In genomic region chr1:129005899-129006298, GRCm38 (mm10) we compare ENCODE assay signal across 16 mouse cellular contexts.
DNase-seq lines count a peak whose midpoint lies in the region; ATAC-seq lines count a peak whose summit lies in the region.
"Had no signal": no experiment of that assay in that cellular context is flagged by ENCODE, and none has a peak within 500 bp of the region (broad histone marks: within the 10 kb centered on the region; RNA-seq: fewer than 3 reads in every experiment).

No protein-coding gene starts in this region.

- ATAC-seq in embryonic facial prominence, embryonic 14.5 days (ENCODE audit: low read depth): peak; percentile 70; the same call in 1 of the 2 replicates
- peak; percentile 30; the same call in 1 of the 2 replicates for ATAC-seq in midbrain, embryonic 11.5 days (ENCODE audit: low FRiP score)
- peak; percentile 83 for ATAC-seq in hindbrain, embryonic 14.5 days (ENCODE audit: low FRiP score)

- peak; percentile 42 for DNase-seq in embryonic facial prominence, embryonic 14.5 days (ENCODE audit: low spot score)
- no peak for DNase-seq in embryonic facial prominence, embryonic 10.5 days (ENCODE audit: low spot score)
- DNase-seq in midbrain, embryonic 11.5 days (ENCODE audit: low spot score, missing footprints): no peak
- no peak for DNase-seq in midbrain, embryonic 10.5 days (ENCODE audit: low spot score)
- DNase-seq in hindbrain, embryonic 14.5 days (ENCODE audit: low spot score): peak; percentile 35
- DNase-seq in retina, postnatal 7 days (ENCODE audit: low read depth, low spot score): peak; percentile 43
- DNase-seq in urinary bladder, postnatal 14 days (ENCODE audit: low spot score): no peak
- DNase-seq: gastrocnemius, postnatal 25 days; heart, postnatal 14 days; right cerebral cortex, postnatal 25 days had no signal

- no peaks in the 10 kb centered on the region for H3K4me1 ChIP-seq in embryonic facial prominence, embryonic 14.5 days (ENCODE audit: control insufficient read depth, insufficient read depth, low read length)
- H3K4me1 ChIP-seq in embryonic facial prominence, embryonic 10.5 days: no peaks in the 10 kb centered on the region
- no peaks in the 10 kb centered on the region for H3K4me1 ChIP-seq in midbrain, embryonic 11.5 days (ENCODE audit: control insufficient read depth, insufficient read depth, low read length)
- H3K4me1 ChIP-seq in midbrain, embryonic 10.5 days: no peaks in the 10 kb centered on the region
- no peaks in the 10 kb centered on the region for H3K4me1 ChIP-seq in hindbrain, embryonic 14.5 days (replicated peaks; ENCODE audit: control insufficient read depth, insufficient read depth, low read length)
- H3K4me1 ChIP-seq: heart, embryonic 10.5 days; limb, embryonic 10.5 days; lung, embryonic 15.5 days; neural tube, embryonic 12.5 days had no signal

- 62% methylated on average over 1 of the region's 1 CpGs for WGBS in embryonic facial prominence, embryonic 14.5 days
- WGBS in embryonic facial prominence, embryonic 10.5 days: 69% methylated on average over 1 of the region's 1 CpGs
- WGBS in midbrain, embryonic 11.5 days: 79% methylated on average over 1 of the region's 1 CpGs
- 78% methylated on average over 1 of the region's 1 CpGs for WGBS in midbrain, embryonic 10.5 days
- WGBS in hindbrain, embryonic 14.5 days: 50% methylated on average over 1 of the region's 1 CpGs

- no peak overlapping the region for H3K9ac ChIP-seq in embryonic facial prominence, embryonic 14.5 days (ENCODE audit: low read depth, low read length)
- H3K9ac ChIP-seq in midbrain, embryonic 11.5 days (ENCODE audit: low read length): no peak overlapping the region
- H3K9ac ChIP-seq in hindbrain, embryonic 14.5 days: no peak overlapping the region
- H3K9ac ChIP-seq: lung, embryonic 15.5 days; neural tube, embryonic 12.5 days had no signal

- H3K9me3 ChIP-seq in embryonic facial prominence, embryonic 14.5 days (ENCODE audit: control insufficient read depth, low read length): no peaks in the 10 kb centered on the region
- H3K9me3 ChIP-seq in embryonic facial prominence, embryonic 10.5 days: no peaks in the 10 kb centered on the region
- no peaks in the 10 kb centered on the region for H3K9me3 ChIP-seq in midbrain, embryonic 11.5 days (ENCODE audit: control insufficient read depth, low read length)
- no peaks in the 10 kb centered on the region for H3K9me3 ChIP-seq in midbrain, embryonic 10.5 days (replicated peaks)
- H3K9me3 ChIP-seq in hindbrain, embryonic 14.5 days (ENCODE audit: control insufficient read depth, low read length): no peaks in the 10 kb centered on the region
- H3K9me3 ChIP-seq: heart, embryonic 10.5 days; limb, embryonic 10.5 days; lung, embryonic 15.5 days; neural tube, embryonic 12.5 days had no signal

- no peaks in the 10 kb centered on the region for H3K36me3 ChIP-seq in embryonic facial prominence, embryonic 14.5 days (ENCODE audit: control insufficient read depth, insufficient read depth, low read length)
- no peaks in the 10 kb centered on the region for H3K36me3 ChIP-seq in embryonic facial prominence, embryonic 10.5 days (replicated peaks)
- no peaks in the 10 kb centered on the region for H3K36me3 ChIP-seq in midbrain, embryonic 11.5 days (ENCODE audit: control insufficient read depth, insufficient read depth, low read length)
- H3K36me3 ChIP-seq in midbrain, embryonic 10.5 days: no peaks in the 10 kb centered on the region
- no peaks in the 10 kb centered on the region for H3K36me3 ChIP-seq in hindbrain, embryonic 14.5 days (replicated peaks; ENCODE audit: control insufficient read depth, insufficient read depth)
- H3K36me3 ChIP-seq: heart, embryonic 10.5 days; limb, embryonic 10.5 days; lung, embryonic 15.5 days; neural tube, embryonic 12.5 days had no signal

- no peak overlapping the region for H3K4me3 ChIP-seq in embryonic facial prominence, embryonic 14.5 days (ENCODE audit: low read depth, low read length)
- no peak overlapping the region for H3K4me3 ChIP-seq in embryonic facial prominence, embryonic 10.5 days
- no peak overlapping the region for H3K4me3 ChIP-seq in midbrain, embryonic 11.5 days (ENCODE audit: low read depth, low read length)
- no peak overlapping the region for H3K4me3 ChIP-seq in midbrain, embryonic 10.5 days
- H3K4me3 ChIP-seq in hindbrain, embryonic 14.5 days (replicated peaks; ENCODE audit: low read length): no peak overlapping the region
- H3K4me3 ChIP-seq: heart, embryonic 10.5 days; limb, embryonic 10.5 days; lung, embryonic 15.5 days; neural tube, embryonic 12.5 days had no signal

- H3K4me2 ChIP-seq in embryonic facial prominence, embryonic 14.5 days (ENCODE audit: low read depth, low read length): no peak overlapping the region
- H3K4me2 ChIP-seq in midbrain, embryonic 11.5 days: no peak overlapping the region
- no peak overlapping the region for H3K4me2 ChIP-seq in hindbrain, embryonic 14.5 days (replicated peaks)
- H3K4me2 ChIP-seq: liver, embryonic 11.5 days; lung, embryonic 15.5 days; neural tube, embryonic 12.5 days had no signal

- H3K27me3 ChIP-seq in embryonic facial prominence, embryonic 14.5 days (replicated peaks; ENCODE audit: control insufficient read depth, insufficient read depth, low read length): no peaks in the 10 kb centered on the region
- H3K27me3 ChIP-seq in embryonic facial prominence, embryonic 10.5 days (replicated peaks; ENCODE audit: low read depth, poor library complexity, severe bottlenecking): no peaks in the 10 kb centered on the region
- H3K27me3 ChIP-seq in midbrain, embryonic 11.5 days (ENCODE audit: control insufficient read depth, insufficient read depth, low read length): no peaks in the 10 kb centered on the region
- no peaks in the 10 kb centered on the region for H3K27me3 ChIP-seq in midbrain, embryonic 10.5 days (ENCODE audit: low read depth, poor library complexity, severe bottlenecking)
- no peaks in the 10 kb centered on the region for H3K27me3 ChIP-seq in hindbrain, embryonic 14.5 days (ENCODE audit: control insufficient read depth, insufficient read depth, low read length)
- H3K27me3 ChIP-seq: lung, embryonic 15.5 days; neural tube, embryonic 12.5 days had no signal

- no peak overlapping the region for H3K27ac ChIP-seq in embryonic facial prominence, embryonic 14.5 days (replicated peaks; ENCODE audit: low read depth, low read length)
- no peak overlapping the region for H3K27ac ChIP-seq in embryonic facial prominence, embryonic 10.5 days (replicated peaks)
- H3K27ac ChIP-seq in midbrain, embryonic 11.5 days (ENCODE audit: low read depth, low read length): no peak overlapping the region
- no peak overlapping the region for H3K27ac ChIP-seq in midbrain, embryonic 10.5 days (replicated peaks)
- no peak overlapping the region for H3K27ac ChIP-seq in hindbrain, embryonic 14.5 days
- H3K27ac ChIP-seq: heart, embryonic 10.5 days; limb, embryonic 10.5 days; lung, embryonic 15.5 days; macrophage; neural tube, embryonic 12.5 days had no signal

Comparison
In these comparisons a context has a peak if more than half of its experiments do, and no peak if none do; other contexts are left out.
1. DNase-seq: peak in embryonic facial prominence, embryonic 14.5 days (single experiment), hindbrain, embryonic 14.5 days (single experiment) and retina, postnatal 7 days (single experiment); none in embryonic facial prominence, embryonic 10.5 days (single experiment), midbrain, embryonic 11.5 days (single experiment), midbrain, embryonic 10.5 days (single experiment) and urinary bladder, postnatal 14 days (single experiment).
2. ATAC-seq: peak in every context shown above with its lines; median percentile 83 in hindbrain, embryonic 14.5 days; 70 in embryonic facial prominence, embryonic 14.5 days; 30 in midbrain, embryonic 11.5 days.